Mouse (Mus musculus): ENCODE measurements around the gene Tbx15. TPM values are rescaled to one million over a fixed set of nuclear protein-coding genes. Genes with fewer than 3 reads are reported as not detected.

Gene Tbx15
- total RNA-seq, 2 experiments from 2014 or later: 117 to 119 TPM

DNA sequence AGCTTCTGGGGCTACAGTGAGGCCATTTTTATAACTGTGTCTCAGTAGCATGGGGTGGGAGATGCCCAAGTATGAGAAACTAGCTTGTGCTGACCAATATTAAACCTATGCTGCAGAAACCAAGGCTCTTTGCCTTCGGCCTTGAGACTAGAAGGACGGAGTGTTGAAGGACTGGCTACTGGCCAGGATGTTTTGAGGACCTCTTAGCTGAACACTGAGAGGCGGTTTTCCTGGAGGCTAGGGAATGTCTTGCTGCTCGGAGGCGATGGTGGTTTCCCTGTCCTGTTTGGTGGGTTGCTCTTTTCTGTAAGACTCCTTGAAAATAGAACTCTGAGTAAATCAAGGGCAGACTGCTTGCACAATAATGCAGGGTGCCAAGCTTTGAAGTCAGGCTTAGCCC lies 89.1 kb downstream of the Tbx15 start:
- intact Hi-C loops (cut with DNase I): no loop called here
- DNase-seq: no peak

GRCm38 (mm10) chr3:99331086-99331485 lies 90.9 kb downstream of the Tbx15 start:
- no peak for DNase-seq
- intact Hi-C loops (cut with DNase I): no loop called here

GRCm38 (mm10) chr3:99336866-99337265 lies 96.7 kb downstream of the Tbx15 start:
- intact Hi-C loops (cut with DNase I): no loop called here

GRCm38 (mm10) chr3:99338756-99339155 lies 98.6 kb downstream of the Tbx15 start:
- intact Hi-C loops (cut with DNase I): no loop called here
- DNase-seq: peak in 1 of 2 experiments; percentile 50

More at GRCm38 (mm10) chr3:99336866-99337265, 96.7 kb downstream of the Tbx15 start:
- DNase-seq: no peak

- intact Hi-C loops (cut with DNase I): no loop called here
- no peak for DNase-seq
Observed at GRCm38 (mm10) chr3:99340021-99340420, 99.8 kb downstream of the Tbx15 start.

DNA sequence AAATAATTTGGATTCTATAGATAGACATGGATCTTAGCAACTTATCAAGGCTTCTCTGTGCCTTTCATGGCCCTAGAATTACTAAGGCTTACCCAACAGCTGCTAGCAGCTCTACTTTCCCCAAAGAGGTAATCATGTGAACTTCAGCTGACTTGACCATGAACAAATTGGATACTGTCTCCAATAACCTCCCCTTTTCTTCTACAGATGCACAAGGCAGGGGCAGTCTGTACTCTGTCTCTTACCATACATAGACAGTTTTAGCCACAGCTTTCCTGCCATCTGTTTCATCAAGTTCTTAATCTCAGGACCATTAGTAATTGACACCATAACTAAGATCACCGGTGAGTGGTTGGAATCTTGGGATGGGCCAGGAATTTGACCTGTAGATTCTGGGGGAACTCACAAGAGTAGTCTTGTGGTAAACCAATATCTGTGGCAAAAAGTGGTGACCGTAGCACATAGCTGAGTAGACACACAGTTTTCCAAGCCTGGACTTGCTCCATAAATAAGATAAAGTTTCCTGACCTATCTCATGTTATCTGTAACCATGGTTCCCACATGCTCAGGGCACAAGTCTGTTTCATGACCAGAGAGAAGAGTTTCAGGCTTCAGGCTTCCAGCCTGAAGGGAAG lies 139.6 kb downstream of the Tbx15 start:
- no peak for DNase-seq
- intact Hi-C loops (cut with DNase I): no loop called here

GRCm38 (mm10) chr3:99387127-99387526 lies 146.9 kb downstream of the Tbx15 start:
- intact Hi-C loops (cut with DNase I): no loop called here
- no peak for DNase-seq

Small RNA genes lying within 50 kb of the gene (microRNA-seq; reads per million reads assigned to microRNA genes)
- 0 reads per million in 2 experiments for gene Mir6481

Other genes starting within 250 kb of the Tbx15 start
- 1 to 10 TPM; 5.5 to 5.8 TPM for gene Wars2, start 99.3 kb upstream of the Tbx15 start, total RNA-seq (2021)